Mouse (Mus musculus): ENCODE results near the gene Lypd6.

Lypd6 gene

GRCm38 (mm10) chr2:50166082-50166481 is 99.9 kb downstream of the Lypd6 start:
- DNase-seq (ENCODE audit: low spot score in 2 of 2): no peak

- no peak for DNase-seq (ENCODE audit: low spot score in 2 of 2)
These were observed 107.7 kb downstream of the Lypd6 start for GRCm38 (mm10) chr2:50173730-50174528.

GRCm38 (mm10) chr2:50175709-50176108 is 109.5 kb downstream of the Lypd6 start:
- DNase-seq (ENCODE audit: low spot score in 2 of 2): no peak

GRCm38 (mm10) chr2:50179164-50179563 is 112.9 kb downstream of the Lypd6 start:
- no peak for DNase-seq (ENCODE audit: low spot score in 2 of 2)

DNA sequence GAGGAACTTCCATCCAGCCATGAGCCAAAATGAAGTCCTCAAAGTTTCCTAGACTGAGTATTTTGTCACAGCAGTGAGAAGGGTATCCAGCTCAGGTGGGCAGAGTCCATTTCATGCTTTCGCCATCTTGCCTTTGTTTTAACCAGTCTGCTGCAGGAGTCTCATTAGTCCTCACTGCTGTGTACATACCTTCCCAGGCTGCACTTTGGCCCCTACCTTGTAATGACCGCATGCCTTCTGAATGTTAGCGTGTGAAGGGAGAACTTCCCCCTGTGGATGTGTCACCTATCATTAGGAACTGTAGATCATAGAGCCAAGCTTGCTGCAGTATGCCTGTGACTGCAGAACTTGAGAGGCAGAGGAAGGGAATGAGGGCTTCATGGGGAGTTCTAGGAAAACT is 114.2 kb downstream of the Lypd6 start:
- DNase-seq (ENCODE audit: low spot score in 2 of 2): no peak

DNA sequence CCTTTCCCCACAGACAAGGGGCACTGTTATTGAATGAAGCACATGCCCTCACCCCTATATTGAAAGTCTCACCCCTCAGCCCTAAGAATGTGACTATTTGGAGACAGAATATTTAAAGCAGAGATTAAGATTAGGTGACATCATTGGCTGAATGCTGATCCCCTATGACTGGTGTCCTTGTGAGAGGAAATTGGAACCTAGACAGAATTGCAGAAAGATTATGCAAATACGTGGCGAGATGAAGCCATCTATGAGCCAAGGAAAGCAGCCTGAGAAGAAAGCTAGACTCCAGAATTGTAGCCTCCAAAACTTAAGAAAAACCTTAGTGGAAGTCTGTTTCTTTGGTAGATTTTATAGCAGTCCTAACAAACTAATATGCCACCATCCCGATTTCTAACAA is 115.1 kb downstream of the Lypd6 start:
- no peak for DNase-seq (ENCODE audit: low spot score in 2 of 2)

- no peak for DNase-seq (ENCODE audit: low spot score in 2 of 2)
These were observed 120.6 kb downstream of the Lypd6 start for GRCm38 (mm10) chr2:50186711-50187405.

- no peak for DNase-seq (ENCODE audit: low spot score in 2 of 2)
These were observed 122.6 kb downstream of the Lypd6 start for GRCm38 (mm10) chr2:50188856-50189255.

DNA sequence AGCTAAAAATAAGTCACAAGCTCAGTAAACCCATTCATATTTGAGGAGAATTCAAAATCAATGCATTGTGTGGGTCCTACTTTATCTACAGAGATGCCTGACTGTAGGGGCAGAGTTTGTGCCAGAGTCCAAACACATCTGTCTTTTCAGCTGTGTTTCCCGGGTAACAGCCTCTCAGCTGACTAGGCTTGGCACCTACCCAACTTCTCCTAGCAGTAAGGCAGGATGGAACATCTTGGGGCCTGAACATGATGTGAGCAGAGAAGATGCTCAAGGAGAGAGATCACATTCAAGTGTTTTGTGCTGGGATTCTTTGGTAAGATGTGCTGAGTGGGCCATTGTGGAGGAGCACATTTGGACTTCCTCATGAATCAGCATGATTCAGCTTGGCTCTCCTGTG is 130.5 kb downstream of the Lypd6 start:
- no peak for DNase-seq (ENCODE audit: low spot score in 2 of 2)

- no peak for DNase-seq (ENCODE audit: low spot score in 2 of 2)
These were observed 131.6 kb downstream of the Lypd6 start for GRCm38 (mm10) chr2:50197801-50198200.

DNA sequence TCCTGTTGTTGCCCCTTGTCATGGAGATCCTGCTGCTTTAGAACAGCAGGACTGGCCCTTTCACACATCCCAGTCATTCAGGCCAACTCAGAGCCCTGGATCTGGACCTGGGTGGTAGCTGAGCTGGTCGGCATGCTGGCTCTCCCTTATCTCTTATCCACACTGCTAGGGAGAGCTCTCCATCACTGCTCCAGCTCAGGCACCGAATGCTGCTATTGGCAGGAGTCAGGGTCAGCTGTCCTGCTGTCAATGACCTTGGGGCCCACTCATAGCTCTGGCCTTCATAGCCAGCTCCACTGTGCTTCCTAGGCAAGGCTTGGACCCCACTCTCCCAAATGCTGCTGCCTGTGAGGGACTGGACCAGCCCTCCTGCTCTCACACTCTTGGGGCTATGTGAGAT is 134.3 kb downstream of the Lypd6 start:
- no peak for DNase-seq (ENCODE audit: low spot score in 2 of 2)

- no peak for DNase-seq (ENCODE audit: low spot score in 2 of 2)
These were observed 154.3 kb downstream of the Lypd6 start for GRCm38 (mm10) chr2:50220574-50220973.

GRCm38 (mm10) chr2:50225019-50225418 is 158.8 kb downstream of the Lypd6 start:
- no peak for DNase-seq (ENCODE audit: low spot score in 2 of 2)

GRCm38 (mm10) chr2:50233491-50233890 is 167.3 kb downstream of the Lypd6 start:
- DNase-seq (ENCODE audit: low spot score in 2 of 2): no peak
